Mouse (Mus musculus): ENCODE measurements at regions not wholly inside any gene's neighbourhood (a gene's known extent, or its start where the extent isn't known, plus 50 kb on each side); places are given as distances from the start of the nearest gene placed in this dataset.

DNA sequence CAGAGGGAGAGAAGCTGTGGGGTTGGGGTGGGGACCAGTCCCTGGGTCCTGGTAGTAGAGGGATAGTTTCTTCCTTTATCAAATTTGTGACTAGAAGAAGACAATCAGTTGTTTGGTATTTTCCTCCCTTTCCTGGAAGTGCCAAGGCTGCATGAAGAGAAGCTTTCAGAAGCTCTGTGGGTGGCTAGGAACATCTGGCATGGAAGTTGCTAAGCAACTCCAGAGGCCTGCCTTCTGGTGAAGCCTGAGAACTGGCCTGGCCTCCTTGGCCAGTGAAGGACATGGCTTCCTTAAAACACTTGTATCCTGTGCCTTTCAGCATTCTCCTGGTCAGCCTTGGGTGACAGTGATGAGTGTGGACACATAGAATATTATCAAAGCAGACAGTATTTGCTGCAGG, 217.9 kb downstream of the 4933412E24Rik start:
- no peak overlapping the region for H3K9ac ChIP-seq (ENCODE audit: low read depth, low read length)
- no peaks in the 10 kb centered on the region for H3K79me2 ChIP-seq (ENCODE audit: control insufficient read depth, insufficient read depth, low read length)
- no peak for TF ChIP-seq POLR2A (IDR thresholded peaks at IDR 0.05; ENCODE audit: extremely low read depth, insufficient read depth, low read length)
- no peak for TF ChIP-seq CTCF (IDR thresholded peaks at IDR 0.05; ENCODE audit: low read depth, low read length)
- no peak overlapping the region for H3K4me3 ChIP-seq (ENCODE audit: insufficient read depth, low read depth, low read length)
- no peaks in the 10 kb centered on the region for H3K27me3 ChIP-seq (ENCODE audit: control insufficient read depth, insufficient read depth, low read length)
- no peak for DNase-seq (ENCODE audit: extremely low read depth, low read depth, low spot score)
- no peaks in the 10 kb centered on the region for H3K36me3 ChIP-seq (ENCODE audit: control insufficient read depth, insufficient read depth, low read length)
- H3K4me1 ChIP-seq (ENCODE audit: control insufficient read depth, insufficient read depth, low read length), result no peaks in the 10 kb centered on the region
- no peak overlapping the region for H3K27ac ChIP-seq (replicated peaks; ENCODE audit: insufficient read depth, low read depth, low read length)

DNA sequence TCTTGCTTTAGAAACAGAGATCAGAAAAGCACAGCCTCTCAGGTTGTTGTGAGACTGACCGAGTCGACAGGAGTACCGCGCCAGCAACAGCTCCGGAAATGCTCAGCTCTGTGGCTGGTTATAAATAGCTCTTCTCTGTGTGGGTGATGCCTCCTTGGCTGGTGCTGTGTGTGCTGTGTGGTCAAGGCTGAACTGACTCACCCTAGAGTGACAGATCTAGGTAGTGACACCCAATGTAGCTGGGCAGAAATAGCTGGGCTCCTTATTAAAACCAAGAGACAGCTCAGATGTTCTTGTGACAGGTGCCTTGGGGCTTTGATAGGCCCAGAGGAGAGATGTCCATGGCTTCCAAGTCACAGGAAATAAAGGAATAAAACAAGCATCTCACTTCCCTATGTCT, 220.7 kb downstream of the 4933412E24Rik start:
- no peaks in the 10 kb centered on the region for H3K36me3 ChIP-seq (ENCODE audit: control insufficient read depth, insufficient read depth, low read length)
- no peak overlapping the region for H3K27ac ChIP-seq (replicated peaks; ENCODE audit: insufficient read depth, low read depth, low read length)
- H3K27me3 ChIP-seq (ENCODE audit: control insufficient read depth, insufficient read depth, low read length), result no peaks in the 10 kb centered on the region
- no peak for TF ChIP-seq POLR2A (IDR thresholded peaks at IDR 0.05; ENCODE audit: extremely low read depth, insufficient read depth, low read length)
- no peak for TF ChIP-seq CTCF (IDR thresholded peaks at IDR 0.05; ENCODE audit: low read depth, low read length)
- H3K4me1 ChIP-seq (ENCODE audit: control insufficient read depth, insufficient read depth, low read length), result no peaks in the 10 kb centered on the region
- WGBS, result 75% methylated on average over 5 of the region's 5 CpGs
- DNase-seq (ENCODE audit: extremely low read depth, low read depth, low spot score), result no peak
- no peak overlapping the region for H3K4me3 ChIP-seq (ENCODE audit: insufficient read depth, low read depth, low read length)
- H3K9ac ChIP-seq (ENCODE audit: low read depth, low read length), result no peak overlapping the region
- H3K79me2 ChIP-seq (ENCODE audit: control insufficient read depth, insufficient read depth, low read length), result no peaks in the 10 kb centered on the region

DNA sequence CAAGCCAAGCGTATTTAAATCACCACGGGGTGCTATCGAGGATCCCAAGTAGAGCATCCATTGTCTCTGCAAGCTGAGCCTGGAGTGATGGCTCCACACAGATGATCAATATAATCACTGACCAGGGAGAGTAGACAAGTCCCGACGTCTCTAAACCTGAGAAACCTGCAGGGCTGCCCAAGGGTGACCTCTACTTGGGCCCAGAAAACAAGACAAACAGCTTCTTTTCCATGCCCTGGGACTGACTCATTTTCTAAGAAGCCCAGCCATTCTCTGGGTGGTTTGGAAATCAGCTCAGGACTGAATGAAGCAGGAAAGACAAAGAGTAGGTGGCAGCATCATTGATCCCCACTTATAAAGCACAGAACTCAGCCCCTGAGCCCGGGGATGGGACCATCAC, 221.5 kb downstream of the 4933412E24Rik start:
- DNase-seq (ENCODE audit: extremely low read depth, low read depth, low spot score), result no peak
- Histone ChIP-seq H3K27me3 (ENCODE audit: control insufficient read depth, insufficient read depth, low read length) (no peaks in the 10 kb centered on the region), H3K27ac (replicated peaks; ENCODE audit: insufficient read depth, low read depth, low read length) (no peak overlapping the region), H3K9ac (ENCODE audit: low read depth, low read length) (no peak overlapping the region), H3K4me1 (ENCODE audit: control insufficient read depth, insufficient read depth, low read length) (no peaks in the 10 kb centered on the region), H3K4me3 (ENCODE audit: insufficient read depth, low read depth, low read length) (no peak overlapping the region), H3K79me2 (ENCODE audit: control insufficient read depth, insufficient read depth, low read length) (no peaks in the 10 kb centered on the region), H3K36me3 (ENCODE audit: control insufficient read depth, insufficient read depth, low read length) (no peaks in the 10 kb centered on the region)
- TF ChIP-seq CTCF (IDR thresholded peaks at IDR 0.05; ENCODE audit: low read depth, low read length) (no peak), POLR2A (IDR thresholded peaks at IDR 0.05; ENCODE audit: extremely low read depth, insufficient read depth, low read length) (no peak)
- 92% methylated on average over 6 of the region's 6 CpGs for WGBS

DNA sequence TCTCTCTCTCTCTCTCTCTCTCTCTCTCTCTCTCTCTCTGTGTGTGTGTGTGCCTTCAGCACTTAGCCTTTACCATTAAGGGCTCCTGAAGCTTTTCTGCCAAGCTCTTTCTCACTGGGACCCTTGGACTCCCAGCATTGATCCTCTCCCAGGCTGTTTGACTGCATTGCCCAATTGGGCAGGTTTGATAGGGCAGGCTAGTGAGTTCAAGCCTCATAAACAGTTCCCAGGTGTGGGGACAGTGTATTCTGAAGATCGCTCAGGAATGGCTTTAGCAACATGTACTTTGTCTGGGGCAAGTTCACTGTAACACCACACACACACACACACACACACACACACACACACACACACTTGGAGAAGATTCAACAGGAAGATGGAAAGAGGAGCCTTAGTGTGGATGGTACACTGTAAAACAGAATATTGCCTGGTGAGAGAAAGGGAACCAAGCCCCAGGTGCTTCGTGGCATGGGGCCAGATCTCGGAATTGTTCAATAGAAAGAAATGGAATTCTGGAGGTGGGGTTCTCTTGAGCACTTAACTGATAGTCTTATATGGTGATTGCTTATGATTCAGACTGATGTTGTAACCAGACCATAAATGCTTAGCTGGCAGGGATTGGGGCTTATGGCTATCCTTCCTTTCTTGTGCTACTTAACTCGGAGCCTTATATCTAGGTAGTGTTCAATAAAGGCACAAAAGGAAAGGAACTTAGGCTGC, 229.5 kb downstream of the 4933412E24Rik start:
- TF ChIP-seq POLR2A (IDR thresholded peaks at IDR 0.05; ENCODE audit: extremely low read depth, insufficient read depth, low read length) (no peak), CTCF (IDR thresholded peaks at IDR 0.05; ENCODE audit: low read depth, low read length) (no peak)
- Histone ChIP-seq H3K27me3 (ENCODE audit: control insufficient read depth, insufficient read depth, low read length) (no peaks in the 10 kb centered on the region), H3K79me2 (ENCODE audit: control insufficient read depth, insufficient read depth, low read length) (no peaks in the 10 kb centered on the region), H3K9ac (ENCODE audit: low read depth, low read length) (no peak overlapping the region), H3K36me3 (ENCODE audit: control insufficient read depth, insufficient read depth, low read length) (no peaks in the 10 kb centered on the region), H3K4me1 (ENCODE audit: control insufficient read depth, insufficient read depth, low read length) (peaks cover 20% of the 10 kb centered on the region), H3K27ac (replicated peaks; ENCODE audit: insufficient read depth, low read depth, low read length) (peak overlapping the region; percentile 95), H3K4me3 (ENCODE audit: insufficient read depth, low read depth, low read length) (no peak overlapping the region)
- DNase-seq (ENCODE audit: extremely low read depth, low read depth, low spot score), result peak; percentile 100
- WGBS, result 32% methylated on average over 4 of the region's 4 CpGs

DNA sequence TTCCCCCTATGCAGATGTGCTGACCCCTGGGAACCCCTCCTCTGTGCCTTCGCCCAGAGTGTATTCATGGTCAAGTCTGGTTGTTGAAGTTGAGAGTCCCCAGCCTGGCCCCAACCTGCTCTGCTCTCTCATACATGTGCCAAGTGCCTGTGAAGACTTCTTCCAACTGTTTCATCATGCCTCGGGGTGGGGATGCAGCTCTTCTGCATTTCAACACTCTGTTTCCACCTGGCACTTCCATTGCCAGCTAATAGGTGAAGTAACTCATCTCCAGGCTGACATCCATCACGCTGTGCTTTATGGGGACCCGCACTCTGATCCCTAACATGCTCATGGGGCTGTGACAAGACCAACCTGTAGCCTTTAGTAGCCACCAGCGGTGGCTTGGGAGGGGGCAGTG, 230.4 kb downstream of the 4933412E24Rik start:
- Histone ChIP-seq H3K27me3 (ENCODE audit: control insufficient read depth, insufficient read depth, low read length) (no peaks in the 10 kb centered on the region), H3K9ac (ENCODE audit: low read depth, low read length) (peak overlapping the region; percentile 49), H3K27ac (replicated peaks; ENCODE audit: insufficient read depth, low read depth, low read length) (peak overlapping the region; percentile 95), H3K4me1 (ENCODE audit: control insufficient read depth, insufficient read depth, low read length) (peaks cover 20% of the 10 kb centered on the region), H3K4me3 (ENCODE audit: insufficient read depth, low read depth, low read length) (no peak overlapping the region), H3K36me3 (ENCODE audit: control insufficient read depth, insufficient read depth, low read length) (no peaks in the 10 kb centered on the region), H3K79me2 (ENCODE audit: control insufficient read depth, insufficient read depth, low read length) (no peaks in the 10 kb centered on the region)
- no peak for TF ChIP-seq CTCF (IDR thresholded peaks at IDR 0.05; ENCODE audit: low read depth, low read length)
- DNase-seq (ENCODE audit: extremely low read depth, low read depth, low spot score), result peak; percentile 97
- WGBS, result 27% methylated on average over 5 of the region's 5 CpGs

DNA sequence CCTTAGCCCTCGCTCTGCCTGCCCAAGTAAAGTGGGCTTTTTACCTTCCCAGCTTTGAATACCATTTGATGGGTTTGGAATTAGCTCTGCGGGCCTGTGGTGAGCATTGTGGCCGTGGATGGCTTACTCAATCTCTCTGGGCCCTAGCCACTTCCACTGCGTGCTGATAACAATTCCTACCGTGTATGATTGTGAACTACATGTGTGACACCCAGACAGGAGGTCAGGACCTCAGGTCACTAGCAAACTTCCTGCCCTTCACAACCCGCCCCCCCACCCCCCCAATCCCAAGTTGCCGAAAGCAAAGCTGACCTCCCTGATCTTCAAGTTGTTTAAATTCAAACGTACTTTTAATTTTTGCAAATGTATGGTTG, 231.9 kb downstream of the 4933412E24Rik start:
- Histone ChIP-seq H3K27me3 (ENCODE audit: control insufficient read depth, insufficient read depth, low read length) (no peaks in the 10 kb centered on the region), H3K36me3 (ENCODE audit: control insufficient read depth, insufficient read depth, low read length) (no peaks in the 10 kb centered on the region), H3K4me1 (ENCODE audit: control insufficient read depth, insufficient read depth, low read length) (peaks cover 20% of the 10 kb centered on the region), H3K4me3 (ENCODE audit: insufficient read depth, low read depth, low read length) (no peak overlapping the region), H3K9ac (ENCODE audit: low read depth, low read length) (peak overlapping the region; percentile 69), H3K27ac (replicated peaks; ENCODE audit: insufficient read depth, low read depth, low read length) (peak overlapping the region; percentile 98), H3K79me2 (ENCODE audit: control insufficient read depth, insufficient read depth, low read length) (no peaks in the 10 kb centered on the region)
- no peak for TF ChIP-seq POLR2A (IDR thresholded peaks at IDR 0.05; ENCODE audit: extremely low read depth, insufficient read depth, low read length)
- no peak for TF ChIP-seq CTCF (IDR thresholded peaks at IDR 0.05; ENCODE audit: low read depth, low read length)
- 12% methylated on average over 8 of the region's 8 CpGs for WGBS
- no peak for DNase-seq (ENCODE audit: extremely low read depth, low read depth, low spot score)

Measured in liver, adult 2 months (tissue).